Mouse (Mus musculus) layer of hippocampus, adult 8-10 months (tissue): ENCODE data around the gene Mrps34. TPM values are rescaled to one million over a fixed set of nuclear protein-coding genes. Genes with fewer than 3 reads are reported as not detected.

Source experiments
- DNase-seq, 2 experiments: peaks; one replicate each; pipeline ENCODE4 v3.0.0; 2022; ENCODE audit warnings: low spot score in 2 of 2
- total RNA-seq, 4 experiments: library from RNA; stranded (reverse); gene quantifications; 2 replicates each; pipeline ENCODE4 v1.2.4; 2022

The Mrps34 gene
- total RNA-seq, result 10 to 100 TPM; 63.3 to 78.7 (median 73.4) TPM

DNA sequence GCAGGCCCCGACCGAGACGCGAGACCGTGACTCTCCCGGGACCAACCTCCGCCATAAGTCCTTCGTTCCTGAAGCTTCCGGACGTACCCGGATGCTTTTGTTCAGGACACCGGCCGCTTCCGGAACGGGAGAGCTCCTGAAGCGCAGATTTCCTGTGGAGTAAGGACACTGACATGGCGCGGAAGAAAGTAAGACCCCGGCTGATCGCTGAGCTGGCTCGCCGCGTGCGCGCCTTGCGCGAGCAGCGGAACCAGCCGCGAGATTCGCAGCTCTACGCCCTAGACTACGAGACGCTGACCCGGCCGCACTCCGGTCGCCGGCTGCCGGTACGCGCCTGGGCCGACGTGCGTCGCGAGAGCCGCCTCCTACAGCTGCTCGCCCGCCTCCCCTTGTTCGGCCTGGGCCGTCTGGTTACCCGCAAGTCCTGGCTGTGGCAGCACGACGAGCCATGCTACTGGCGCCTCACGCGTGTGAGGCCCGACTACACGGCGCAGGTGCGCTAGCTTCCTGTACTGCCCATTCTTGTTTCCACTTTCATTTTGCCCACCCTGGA is at the start of gene Mrps34, which contains the start of gene Eme2:
Mrps34 (plus strand) TSS at position 122 of the 553 bp plus-strand sequence.
Eme2 (minus strand) TSS at position 93 of the 553 bp plus-strand sequence.
- peak in 1 of 2 experiments; percentile 78 for DNase-seq

DNA sequence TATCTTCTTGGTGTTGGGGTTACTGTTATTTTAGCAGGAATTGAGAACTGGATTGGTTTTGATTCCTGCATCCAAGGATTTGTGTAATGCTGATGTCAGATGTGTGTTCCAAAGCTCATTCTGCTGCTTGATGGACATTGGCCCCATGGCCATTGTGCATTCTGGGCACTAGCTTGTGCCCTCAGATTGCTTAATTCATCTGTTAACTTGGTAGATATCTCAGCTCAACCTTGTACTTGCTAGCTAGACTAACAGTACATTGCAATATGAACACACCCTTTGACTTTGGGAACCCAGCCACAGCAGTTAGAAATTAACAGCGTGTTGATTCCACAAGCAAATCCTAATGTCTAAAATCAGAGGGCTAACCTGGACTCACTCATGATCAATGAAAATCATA is 47.5 kb upstream of the Mrps34 start:
- DNase-seq, result no peak

DNA sequence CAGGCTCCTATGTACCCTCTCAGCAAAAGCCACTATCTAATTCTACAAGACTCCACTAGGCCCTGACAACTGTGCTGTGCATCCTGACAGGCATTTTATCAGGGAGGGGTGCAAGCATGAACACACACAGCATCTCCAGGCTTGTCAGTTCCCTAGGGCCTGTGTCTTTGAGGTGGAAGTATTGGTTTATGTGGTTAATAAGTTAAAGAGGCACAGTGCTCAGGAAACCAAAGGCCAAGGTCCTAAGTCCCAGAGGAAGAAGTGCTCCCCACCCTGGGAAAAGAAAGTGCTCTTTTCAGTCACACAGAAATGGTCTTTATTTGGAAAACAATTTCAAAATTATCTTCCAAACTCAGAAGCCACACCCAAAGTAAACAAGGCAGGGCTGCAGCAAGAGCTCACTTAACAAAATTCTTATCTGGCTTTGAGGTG is 46.3 kb upstream of the Mrps34 start:
- DNase-seq, result no peak

DNA sequence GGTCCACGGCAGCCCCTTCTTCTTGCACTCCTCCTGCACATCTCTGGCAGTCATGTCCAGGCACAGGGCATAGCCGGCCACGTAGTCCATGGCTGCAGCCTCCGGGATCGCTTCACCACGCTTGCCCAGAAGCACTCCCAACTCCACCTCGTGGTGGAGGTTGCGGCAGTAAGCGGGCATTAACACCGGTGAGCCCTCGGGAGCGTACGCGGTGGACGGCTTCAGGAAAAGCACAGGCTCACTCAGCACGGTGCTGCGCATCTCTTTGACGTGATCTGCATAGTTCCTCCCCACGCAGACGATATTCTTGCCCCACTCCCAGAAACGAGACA is 45.2 kb upstream of the Mrps34 start:
- DNase-seq, result no peak

DNA sequence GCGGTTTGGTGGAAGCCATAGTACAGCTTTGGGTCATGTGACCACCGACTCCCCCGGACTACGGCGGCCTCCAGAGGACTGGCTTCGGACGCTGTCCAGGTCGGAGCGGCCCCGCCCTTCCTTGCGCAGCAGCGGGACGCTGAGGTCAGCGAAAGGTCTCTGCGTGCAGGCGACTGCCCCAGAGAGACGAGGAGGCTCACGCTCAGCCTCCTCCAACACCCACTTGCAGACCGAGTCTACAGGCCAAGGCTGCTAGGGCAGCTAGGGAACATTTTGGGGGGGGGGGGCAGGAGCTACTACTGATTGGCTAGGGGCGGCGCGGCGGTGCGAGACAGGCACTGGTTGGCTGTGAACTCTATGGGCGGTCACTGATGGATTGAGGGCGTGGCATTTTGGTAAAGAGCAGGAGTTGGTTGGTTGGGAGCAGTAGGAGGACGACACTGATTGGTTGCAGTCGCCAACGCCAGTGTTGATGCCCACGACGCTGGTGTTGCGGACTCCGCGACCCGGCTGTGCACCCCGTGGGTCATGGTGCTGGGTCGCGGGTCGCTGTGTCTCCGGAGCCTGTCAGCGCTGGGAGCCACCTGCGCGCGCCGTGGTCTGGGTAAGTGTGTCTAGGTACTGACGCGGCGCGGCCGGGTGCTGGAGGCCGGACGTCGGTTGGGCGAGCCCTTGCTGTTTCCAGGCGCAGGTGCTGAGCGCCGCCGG is 44.7 kb upstream of the Mrps34 start, which contains the start of gene Fahd1:
Fahd1 (minus strand) TSS at position 300 of the 708 bp plus-strand sequence.
- peak; percentile 95 to 98 for DNase-seq

DNA sequence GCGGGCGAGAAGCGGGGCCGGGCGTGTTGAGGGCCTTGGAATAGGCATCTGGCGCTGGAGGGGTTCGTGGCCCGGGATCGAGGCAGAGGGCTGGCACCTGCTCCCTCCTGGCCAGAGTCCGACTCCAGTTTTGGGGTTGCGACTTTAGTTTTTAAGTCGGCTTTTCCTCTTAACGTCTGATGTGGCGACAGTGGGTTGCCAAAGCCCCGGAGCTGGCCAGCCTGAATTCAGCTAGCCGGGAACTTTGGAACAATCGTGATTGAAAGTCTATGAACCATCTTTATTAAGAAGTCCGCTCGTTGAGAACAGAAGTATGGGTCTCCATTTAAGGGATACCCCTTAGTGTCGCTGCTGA is 44.2 kb upstream of the Mrps34 start:
- DNase-seq, result no peak

DNA sequence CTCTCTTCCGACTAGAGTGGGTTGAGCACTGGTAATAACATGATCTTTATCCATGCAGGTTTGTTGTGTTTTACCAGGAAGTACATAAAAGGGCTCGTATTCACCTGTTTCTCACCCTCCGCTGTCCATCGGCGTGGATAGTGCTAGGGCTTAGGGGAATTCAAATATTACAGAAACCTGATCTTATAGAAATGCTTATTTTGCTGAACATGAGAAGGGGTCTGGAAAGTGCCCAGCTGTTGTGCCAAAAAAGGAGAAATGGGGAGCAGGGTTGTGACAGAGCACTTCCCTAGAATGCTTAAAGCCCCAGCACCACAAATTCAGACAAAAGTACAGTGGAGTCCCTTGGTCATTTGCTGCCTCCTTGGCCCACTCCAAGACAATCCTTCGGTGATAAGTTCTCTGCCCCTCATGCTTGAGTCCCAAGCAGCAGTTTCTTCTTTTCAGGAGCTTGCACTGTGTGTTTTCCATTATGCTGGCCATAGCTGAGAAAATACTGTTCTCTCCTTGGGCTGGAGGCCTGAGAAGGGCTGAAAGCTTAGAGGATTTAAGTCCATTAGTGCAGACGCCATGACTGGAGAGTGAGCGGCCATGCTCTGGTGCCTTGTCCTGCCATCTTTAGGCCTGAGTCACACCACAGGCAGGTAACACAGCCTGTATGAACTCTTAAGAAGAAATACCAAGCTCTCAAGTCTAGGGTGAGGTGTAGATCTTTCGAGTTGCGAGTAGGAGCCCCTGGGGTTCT is 43.4 kb upstream of the Mrps34 start:
- no peak for DNase-seq

DNA sequence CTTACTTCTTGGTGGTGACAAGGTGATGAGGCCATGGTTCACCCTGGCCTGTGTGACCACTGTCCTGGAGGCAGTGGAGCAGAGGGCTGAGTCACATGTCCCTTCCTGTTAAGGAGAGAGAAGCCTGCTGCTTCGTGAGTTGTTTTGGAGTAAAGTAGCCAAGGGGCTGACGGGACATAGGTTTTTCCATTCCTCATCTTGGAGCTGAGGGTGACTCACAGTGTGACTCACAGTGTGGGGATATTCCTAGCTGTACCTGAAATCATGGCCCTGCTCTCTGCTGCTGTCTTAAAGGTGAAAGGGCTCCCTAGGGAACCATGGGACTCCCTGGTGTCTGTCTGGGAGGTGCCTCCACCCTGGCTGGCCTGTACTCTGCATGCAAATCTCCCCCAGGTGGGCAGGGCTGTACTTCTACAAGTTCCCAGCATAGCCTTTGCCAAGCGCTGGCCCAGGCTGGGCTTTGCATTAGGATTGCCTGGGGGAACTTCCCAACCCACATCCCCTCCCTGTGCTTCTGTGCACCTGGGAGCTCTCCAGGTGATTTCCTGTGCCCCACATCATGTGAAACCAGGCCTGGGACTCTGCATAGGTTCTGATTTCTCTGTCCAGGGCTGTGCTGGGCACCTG is 39.0 kb upstream of the Mrps34 start:
- no peak for DNase-seq

DNA sequence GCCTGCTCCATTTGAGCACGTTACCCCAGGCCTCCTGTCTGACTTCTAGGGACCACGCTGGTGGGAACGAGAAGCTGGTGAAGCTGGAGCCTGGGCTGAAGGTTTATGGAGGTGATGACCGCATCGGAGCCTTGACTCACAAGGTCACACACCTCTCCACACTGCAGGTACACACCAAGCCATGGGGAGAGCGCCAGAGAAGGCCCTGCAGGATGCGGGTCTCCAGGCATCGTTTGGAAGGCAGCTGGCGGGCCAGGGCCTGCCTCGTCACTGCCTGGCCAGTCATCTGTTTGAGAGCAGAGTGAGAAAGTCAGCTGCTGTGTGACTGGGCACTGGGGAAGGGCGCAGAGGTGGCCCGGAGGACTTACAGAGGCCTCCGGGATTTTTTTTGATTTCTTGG is 38.3 kb upstream of the Mrps34 start:
- DNase-seq, result no peak

DNA sequence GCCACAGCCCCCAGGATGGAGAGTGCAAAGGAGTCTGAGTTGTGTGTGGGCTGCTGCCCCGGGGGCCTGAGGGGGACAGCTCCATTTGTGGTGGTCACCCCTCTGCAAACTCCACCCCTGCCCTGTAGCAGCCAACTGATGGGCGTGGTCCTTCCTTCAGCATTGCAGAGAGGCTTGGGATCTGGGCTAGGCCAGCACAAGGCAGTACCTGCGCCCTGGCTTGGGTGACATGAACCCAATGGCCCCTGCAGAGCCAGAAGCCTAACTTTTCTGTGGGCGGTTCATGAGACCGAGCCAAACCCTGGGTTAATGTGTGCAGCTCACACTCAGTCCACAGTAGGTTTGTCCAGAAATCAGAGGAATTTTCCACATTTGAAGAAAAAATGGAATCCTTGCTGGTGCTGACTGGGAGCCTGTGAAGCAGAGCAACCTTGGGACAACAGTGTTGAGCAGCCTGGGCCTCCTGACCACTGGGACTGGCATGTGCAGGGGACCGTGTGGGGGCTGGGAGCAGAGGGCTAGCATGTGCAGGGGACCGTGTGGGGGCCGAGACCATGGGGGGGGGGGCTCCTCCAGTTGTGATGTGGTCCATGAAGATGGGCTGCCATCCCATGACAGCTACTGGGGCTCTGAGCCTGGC is 37.0 kb upstream of the Mrps34 start:
- no peak for DNase-seq

DNA sequence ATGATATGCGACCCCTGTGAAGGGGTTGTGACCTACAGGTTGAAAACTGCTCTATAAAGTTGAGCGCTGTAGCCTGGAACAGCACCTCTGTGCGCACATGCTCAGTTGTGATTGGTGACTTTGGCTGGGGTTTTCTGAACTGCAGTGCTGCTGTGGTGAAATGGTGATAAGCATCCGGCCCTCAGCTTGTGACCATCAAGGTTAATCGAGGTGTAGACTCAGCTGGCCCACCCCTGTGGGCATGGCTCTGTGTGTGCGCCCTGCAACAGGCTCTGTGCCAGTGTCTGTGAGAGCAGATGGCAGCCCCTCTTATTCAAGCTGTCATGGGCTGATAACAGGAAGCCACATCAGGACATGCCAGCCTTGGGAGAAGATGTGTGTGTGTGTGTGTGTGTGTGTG is 35.9 kb upstream of the Mrps34 start:
- peak in 1 of 2 experiments; percentile 43 for DNase-seq

DNA sequence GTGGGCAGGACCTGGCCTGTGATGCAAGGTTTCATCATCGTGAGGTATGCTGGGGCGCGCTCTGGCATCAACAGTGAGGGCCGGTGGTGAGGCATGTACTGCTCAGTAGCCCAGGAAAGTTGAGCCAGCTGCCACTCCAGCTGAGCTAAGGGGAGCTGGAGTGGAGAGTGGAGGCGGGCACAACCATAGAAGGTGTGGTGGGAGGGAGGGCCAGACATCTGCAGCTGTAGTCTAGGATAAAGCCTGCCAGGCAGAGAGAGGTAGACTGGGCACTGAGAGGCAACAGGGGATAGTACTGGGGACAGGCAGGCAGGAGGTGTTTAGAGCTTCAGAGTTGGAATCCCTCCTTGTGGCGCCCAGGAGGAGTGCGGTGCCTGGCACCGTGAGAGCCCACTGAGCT is 34.8 kb upstream of the Mrps34 start:
- no peak for DNase-seq

DNA sequence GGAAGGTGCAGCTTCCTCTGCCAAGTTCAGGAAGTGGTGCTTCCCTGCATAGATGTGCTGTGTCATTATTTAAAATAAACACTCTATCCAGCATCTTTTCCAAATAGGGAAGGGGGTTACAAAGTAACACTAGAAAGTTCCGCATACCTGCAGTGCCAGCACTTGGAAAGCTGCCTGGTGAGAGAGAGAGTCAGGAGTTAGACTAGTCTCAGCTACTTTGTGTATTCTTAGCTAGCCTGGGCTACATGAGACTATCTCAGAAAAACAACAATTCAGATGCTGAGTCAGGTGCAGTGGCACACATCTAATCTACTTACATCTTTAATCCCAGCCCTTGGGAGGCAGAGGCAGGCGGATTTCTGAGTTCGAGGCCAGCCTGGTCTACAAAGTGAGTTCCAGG is 33.1 kb upstream of the Mrps34 start:
- DNase-seq, result no peak

DNA sequence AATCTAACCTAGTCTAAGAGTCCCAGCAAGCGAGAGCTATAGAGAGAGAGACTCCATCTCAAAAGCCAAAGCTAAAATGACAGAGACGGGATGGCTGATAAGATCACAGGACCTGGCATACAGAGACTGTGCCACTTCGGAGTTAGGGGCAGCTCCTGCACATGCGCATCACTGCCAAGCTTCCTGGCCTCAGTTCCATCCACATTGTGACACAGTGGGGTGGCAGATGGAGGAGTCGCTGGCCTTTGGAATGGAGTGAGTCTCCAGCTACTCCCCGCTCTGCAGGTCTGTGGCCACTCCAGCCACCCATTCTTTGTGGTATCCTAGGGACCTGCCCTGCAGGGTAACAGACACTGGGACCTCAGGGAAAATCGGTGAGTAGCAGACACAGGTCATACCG is 29.1 kb upstream of the Mrps34 start, which contains the start of gene Igfals:
Igfals (plus strand) TSS at position 222 of the 400 bp plus-strand sequence.
- DNase-seq, result no peak

DNA sequence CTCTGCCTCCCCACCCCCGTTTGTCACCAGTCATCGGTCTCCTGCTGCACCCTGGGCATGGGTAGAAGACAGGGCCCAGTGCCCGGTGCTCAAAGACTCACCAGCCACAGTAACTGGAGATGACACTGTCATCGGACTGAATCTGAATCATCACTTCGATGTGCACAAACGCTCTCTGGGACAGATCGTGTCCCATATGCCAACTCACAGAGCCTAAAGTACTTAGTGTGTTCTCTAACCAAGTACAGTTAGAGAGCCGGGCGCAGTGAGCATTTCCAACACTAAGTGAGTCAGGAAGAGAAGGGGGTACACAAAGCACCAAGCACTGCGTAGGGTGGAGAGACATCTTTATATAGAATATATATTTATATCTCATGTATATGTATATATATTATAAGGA is 27.0 kb upstream of the Mrps34 start:
- DNase-seq, result no peak

DNA sequence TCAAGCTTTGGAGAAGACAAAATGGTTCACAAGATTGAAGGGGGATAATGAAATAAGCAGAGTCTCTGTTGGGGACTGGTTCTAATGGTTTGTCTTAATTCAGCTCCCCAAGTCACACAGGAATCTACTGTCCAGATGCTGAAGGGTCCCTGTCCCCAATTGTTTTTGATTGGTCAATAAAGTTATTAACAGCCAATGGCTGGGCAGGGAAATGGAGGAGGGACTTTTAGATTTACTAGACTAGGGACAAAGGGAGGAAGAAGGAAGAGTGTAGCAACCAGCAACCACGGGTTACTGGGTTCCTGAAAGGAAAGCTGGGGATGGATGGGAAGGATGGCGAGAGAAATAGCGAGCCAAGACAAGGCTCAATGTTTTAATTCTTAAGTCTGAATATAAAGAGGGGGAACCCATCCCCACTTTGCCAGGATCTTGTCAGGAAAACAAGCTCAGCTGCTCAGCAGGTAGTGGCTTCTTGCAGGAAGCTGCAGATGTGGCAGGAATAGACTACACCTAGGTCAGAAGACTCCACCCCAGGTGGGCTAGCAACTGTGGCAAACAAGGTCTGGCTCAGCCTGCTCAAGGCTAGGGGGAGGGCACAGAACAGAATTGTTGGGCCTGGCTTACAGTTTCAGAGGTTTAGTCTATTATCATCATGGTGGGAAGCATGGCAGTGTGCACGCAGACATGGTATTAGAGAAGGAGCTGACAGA is 21.1 kb upstream of the Mrps34 start:
- DNase-seq, result no peak

DNA sequence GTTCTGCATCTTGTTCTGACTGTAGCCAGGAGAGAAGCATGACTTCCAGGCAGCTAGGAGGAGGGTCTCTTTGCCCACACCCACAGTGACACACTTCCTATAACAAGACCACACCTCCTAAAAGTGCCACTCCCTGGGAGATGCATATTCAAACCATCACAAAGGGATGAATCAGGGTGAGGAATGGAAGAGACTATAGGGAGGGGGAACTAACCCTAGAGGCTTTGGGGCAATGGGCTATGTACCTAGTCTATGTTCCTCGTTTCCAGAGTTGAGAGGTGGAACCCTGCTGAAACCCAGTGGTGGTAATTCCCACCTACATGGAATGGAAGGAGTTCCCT is 20.5 kb upstream of the Mrps34 start:
- DNase-seq, result no peak

DNA sequence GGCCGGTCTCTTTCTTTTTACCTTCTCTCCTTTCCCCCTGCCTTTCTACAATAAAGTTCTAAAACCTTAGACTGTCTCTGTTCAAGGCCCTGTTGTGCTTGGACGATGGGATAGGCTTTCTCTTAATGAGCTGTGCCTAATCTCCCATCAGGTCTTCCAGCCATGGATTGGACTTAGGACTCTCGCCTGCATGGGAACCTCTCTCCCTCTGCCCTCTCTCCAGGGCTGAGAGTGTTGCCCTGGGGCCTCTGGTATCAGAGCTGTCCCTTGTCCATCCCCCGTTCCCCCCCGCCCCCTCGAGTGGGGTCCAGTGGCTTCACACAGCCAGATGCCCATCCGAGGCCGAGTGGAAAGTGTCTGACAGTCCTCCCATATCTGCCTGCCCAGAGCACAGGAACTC is 19.9 kb upstream of the Mrps34 start:
- DNase-seq, result no peak

DNA sequence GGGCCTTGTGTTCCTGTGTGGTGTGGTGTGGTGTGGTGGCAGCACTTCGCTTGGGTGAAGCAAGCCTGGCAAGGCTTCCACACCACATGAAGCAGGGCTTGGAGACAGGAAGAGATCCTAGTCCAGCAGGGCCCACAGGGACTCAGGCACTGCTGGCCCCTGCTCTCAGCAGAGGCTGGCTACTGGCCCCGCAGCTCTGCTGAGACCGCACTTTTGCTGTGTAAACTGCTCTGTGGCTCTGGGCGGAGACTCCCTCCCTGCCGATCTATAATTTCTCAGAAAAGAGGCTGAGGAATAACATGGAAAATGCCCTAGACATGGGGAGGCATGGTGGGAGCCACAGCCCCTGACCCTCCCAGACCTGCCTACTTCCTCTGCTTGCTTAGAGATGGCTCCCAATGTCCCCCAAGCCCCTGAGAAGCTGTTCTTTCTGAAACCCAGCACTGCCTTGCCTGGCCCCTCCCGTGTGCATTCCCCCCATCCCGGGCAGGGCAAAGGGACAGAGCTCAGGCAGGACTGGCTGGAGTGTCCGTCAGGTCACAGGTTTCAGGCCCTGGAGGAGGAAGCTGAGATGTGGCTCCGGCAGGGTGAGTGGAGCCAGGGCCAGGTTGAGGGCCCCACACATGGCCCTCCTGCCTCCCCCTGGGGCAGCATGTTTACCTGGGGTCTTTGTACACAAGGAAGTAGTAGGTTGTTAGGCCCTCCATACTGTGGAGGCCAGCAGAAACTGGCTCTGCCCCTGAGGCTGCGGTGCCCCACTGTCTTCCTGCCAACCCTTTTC is 17.4 kb upstream of the Mrps34 start:
- no peak for DNase-seq

DNA sequence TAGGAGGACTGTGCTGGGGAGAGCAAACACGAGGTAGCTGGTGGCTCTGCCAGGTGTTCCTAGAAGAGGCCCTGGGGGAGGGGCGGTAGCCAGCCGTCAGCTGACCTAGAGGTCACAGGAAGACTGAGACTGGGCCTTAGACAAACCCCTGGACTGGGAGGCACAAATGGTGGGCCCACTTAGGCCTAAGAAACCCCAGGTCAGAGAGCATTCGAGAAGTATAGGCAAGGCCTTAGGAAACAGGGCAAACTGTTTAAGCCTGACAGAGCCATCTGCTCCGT is 16.9 kb upstream of the Mrps34 start:
- no peak for DNase-seq

DNA sequence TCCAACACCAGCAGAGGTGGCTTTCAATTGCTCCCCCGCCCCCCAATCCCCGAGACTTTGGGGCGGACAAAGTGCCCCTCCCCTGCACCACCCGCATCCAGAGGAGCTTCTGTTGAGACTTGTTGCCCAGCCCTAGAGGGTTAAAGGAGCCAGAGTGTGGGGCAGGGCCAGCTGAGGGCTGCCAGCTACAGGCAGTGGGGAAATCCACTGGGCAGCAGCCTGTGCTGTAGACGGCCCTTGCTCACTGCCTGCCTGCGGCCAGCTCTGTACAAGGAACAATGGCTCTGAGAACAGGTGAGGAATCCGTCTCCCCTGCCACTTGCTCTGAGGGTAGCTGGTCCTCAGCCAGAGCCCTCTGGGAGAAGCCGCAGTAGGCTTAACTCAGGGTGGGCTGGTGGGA is 16.4 kb upstream of the Mrps34 start:
- DNase-seq, result no peak
